Mouse (Mus musculus) neural tube, embryonic 12.5 days (tissue): ENCODE data around the gene Sugp2. TPM values are rescaled to one million over a fixed set of nuclear protein-coding genes. Genes with fewer than 3 reads are reported as not detected.
"Not testable (repeated sequence)": the region's sequence is repeated elsewhere in the genome, so short reads cannot be mapped to it uniquely, and the experiment has no call there.

ENCODE experiments used
- ATAC-seq: fragments of 200-750 bp; cut with Nextera tagmentation; 2 replicates; pipeline ENCODE4 v1.8.0; 2017; ENCODE audit warnings: low read depth, mild to moderate bottlenecking, moderate TSS enrichment, moderate library complexity; ENCODE audit not compliant: low FRiP score
- H3K27ac ChIP-seq: fragments of 300-500 bp; sonication (generic); 2 replicates; pipeline ENCODE4 v1.5.1; 2016
- H3K27me3 ChIP-seq: fragments of 300-500 bp; sonication (generic); replicated peaks from 2 replicates; pipeline ENCODE4 v1.6.1; 2016; ENCODE audit warnings: mild to moderate bottlenecking
- H3K36me3 ChIP-seq: fragments of 300-500 bp; sonication (generic); 2 replicates; pipeline ENCODE4 v1.6.1; 2016; ENCODE audit warnings: mild to moderate bottlenecking
- H3K4me1 ChIP-seq: fragments of 300-500 bp; sonication (generic); 2 replicates; pipeline ENCODE4 v1.6.1; 2016
- H3K4me2 ChIP-seq: fragments of 300-500 bp; sonication (generic); replicated peaks from 2 replicates; pipeline ENCODE4 v1.6.1; 2016; ENCODE audit warnings: mild to moderate bottlenecking
- H3K4me3 ChIP-seq: fragments of 300-500 bp; sonication (generic); 2 replicates; pipeline ENCODE4 v1.5.1; 2016
- H3K9ac ChIP-seq: fragments of 300-500 bp; sonication (generic); 2 replicates; pipeline ENCODE4 v1.6.1; 2016; ENCODE audit warnings: mild to moderate bottlenecking
- H3K9me3 ChIP-seq: fragments of 300-500 bp; sonication (generic); 2 replicates; pipeline ENCODE4 v1.6.1; 2016; ENCODE audit warnings: mild to moderate bottlenecking
- WGBS: fragments of 180-500 bp; shearing (Covaris S2); methylation state at CpG from one replicate; pipeline ENCODE4 v1.1.7; 2016; 5-methylcytosine and 5-hydroxymethylcytosine counted together
- polyA plus RNA-seq: library from polyadenylated mRNA; unstranded; fragments of >200 nt; fragmentation: Nextera tagmentation; extraction: Ambion mirVana; gene quantifications from 2 replicates; pipeline ENCODE4 v1.2.1, GENCODE M21; 2016

Gene Sugp2
- polyA plus RNA-seq, 1 experiment from 2014 or later, result 68.0 TPM

DNA sequence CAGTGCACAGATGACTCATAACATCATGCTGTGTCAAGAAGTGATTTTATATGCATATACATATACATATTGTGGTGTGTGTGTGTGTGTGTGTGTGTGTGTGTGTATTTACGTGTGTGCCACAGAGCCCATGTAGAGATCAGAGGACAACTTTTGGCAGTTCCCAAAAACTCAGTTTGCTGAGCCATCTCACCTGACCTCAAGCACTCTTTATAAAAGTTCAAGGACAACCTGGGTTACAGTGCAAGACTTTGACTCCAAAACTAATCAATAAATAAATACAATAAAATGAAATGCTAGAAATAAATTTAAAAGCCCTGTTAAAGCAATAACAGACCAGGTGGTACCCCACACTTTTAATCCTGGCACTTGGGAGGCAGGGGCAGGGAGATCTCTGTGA, 22.8 kb upstream of the Sugp2 start:
- peaks cover 13% of the 10 kb centered on the region for H3K27me3 ChIP-seq
- peak overlapping the region; percentile 50 for H3K4me3 ChIP-seq
- H3K9ac ChIP-seq, result peak overlapping the region; percentile 61; the same call in 1 of the 2 replicates
- no peaks in the 10 kb centered on the region for H3K36me3 ChIP-seq
- no peak overlapping the region for H3K27ac ChIP-seq
- WGBS, result 74% methylated on average over 1 of the region's 1 CpGs
- H3K9me3 ChIP-seq, result no peaks in the 10 kb centered on the region
- H3K4me1 ChIP-seq, result peaks cover 6% of the 10 kb centered on the region
- ATAC-seq, result no peak
- H3K4me2 ChIP-seq, result peak overlapping the region; percentile 90

DNA sequence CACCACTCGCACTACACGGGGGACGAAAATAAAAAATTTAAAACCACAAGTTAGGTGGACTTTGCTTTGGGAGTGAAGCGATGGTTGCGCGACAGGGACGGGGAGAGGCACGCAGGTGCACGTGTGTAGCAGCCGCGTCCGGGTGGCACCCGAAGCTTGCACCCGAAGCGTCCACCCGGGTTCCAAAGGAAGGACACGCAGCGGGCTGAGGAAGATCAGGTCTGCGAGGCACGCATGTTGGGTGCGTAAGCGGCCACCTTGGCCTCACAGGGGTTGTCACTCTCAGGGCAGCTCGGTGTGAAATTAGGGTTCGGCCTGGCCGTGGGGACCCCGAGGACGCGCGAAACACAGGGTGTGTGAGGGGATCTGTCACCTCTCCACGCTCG, 22.3 kb upstream of the Sugp2 start:
- peak overlapping the region; percentile 90 for H3K4me2 ChIP-seq
- H3K9me3 ChIP-seq, result no peaks in the 10 kb centered on the region
- WGBS, result 3% methylated on average over 31 of the region's 31 CpGs
- H3K27ac ChIP-seq, result no peak overlapping the region
- peak; percentile 6; the same call in 1 of the 2 replicates for ATAC-seq
- peak overlapping the region; percentile 50 for H3K4me3 ChIP-seq
- H3K4me1 ChIP-seq, result peaks cover 6% of the 10 kb centered on the region
- peak overlapping the region; percentile 61 for H3K9ac ChIP-seq
- no peaks in the 10 kb centered on the region for H3K36me3 ChIP-seq
- peaks cover 13% of the 10 kb centered on the region for H3K27me3 ChIP-seq

DNA sequence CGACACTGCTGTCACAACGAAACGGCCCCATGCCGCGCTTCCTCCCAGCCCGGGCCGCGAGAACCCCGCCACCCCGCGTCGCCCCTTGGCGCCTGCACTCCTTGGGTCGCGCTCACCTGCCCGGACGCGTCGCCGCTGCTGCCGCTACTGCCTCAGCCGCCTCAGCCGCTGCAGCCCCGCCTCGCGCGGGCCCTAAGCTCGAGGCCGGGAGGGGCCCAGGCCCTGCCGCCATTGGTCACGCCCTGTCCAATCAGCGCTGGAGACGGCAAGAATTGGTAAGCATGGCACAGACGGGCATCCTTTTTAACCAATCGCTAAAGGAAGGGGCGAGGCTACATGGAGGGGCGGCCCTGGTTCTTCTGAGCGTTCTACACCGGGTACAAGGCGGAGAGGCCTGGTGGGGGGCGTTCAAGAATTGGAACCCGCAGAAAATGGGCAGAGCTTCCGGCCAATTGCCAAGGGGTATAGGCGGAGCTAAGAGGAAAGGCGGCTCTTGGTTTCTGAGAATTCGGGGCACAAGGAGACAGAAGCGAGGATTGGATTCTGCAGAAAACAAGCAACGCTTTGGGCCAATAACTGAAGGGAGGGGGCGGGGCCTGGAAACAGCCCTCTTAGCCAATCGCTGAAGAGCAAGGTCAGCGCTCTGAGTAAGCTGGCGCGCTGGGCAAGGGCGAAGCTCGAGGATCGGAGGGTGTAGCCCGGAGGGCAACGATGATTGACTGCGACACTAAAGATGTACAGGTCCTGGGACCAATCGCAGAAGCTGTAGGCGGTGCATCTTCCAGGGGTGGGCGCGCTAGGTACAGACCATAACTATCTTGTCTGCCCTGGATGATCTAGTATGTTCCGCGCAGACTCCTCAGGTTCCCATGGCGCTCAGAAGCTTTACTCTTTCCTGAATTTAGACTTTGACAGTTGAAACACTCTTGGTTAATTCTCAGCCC, 21.6 kb upstream of the Sugp2 start, which contains the start of gene Slc25a42:
Slc25a42 (minus strand) TSS at position 194 of the 944 bp plus-strand sequence.
- H3K4me2 ChIP-seq, result peak within 1 kb of the TSS; percentile 90
- peaks cover 6% of the 10 kb centered on the region for H3K4me1 ChIP-seq
- peak; percentile 99 for ATAC-seq
- WGBS, result under 1% methylated on average over 66 of the region's 66 CpGs
- peak within 1 kb of the TSS; percentile 61 for H3K9ac ChIP-seq
- no peaks in the 10 kb centered on the region for H3K9me3 ChIP-seq
- no peak within 1 kb of the TSS for H3K27ac ChIP-seq
- H3K4me3 ChIP-seq, result peak within 1 kb of the TSS; percentile 50
- peaks cover 13% of the 10 kb centered on the region for H3K27me3 ChIP-seq
- no peaks in the 10 kb centered on the region for H3K36me3 ChIP-seq

DNA sequence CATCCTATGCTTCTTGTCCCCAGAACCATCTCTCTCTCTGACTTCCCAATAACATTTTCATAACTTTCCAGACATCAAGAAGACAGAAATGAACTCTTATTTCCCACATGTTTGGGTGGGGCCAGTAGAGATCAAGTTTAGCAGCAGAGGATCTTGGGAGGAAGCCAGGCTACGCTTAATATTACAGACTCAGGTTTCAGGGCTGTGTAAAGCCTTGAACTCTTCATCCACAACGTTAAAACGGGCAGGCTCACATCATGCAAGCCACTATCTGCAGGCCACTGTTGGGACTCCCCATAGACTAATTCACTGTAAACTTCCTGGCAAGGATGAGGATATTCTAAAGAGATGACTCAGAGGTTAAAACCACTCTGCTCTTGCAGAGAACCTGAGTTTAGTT, 19.6 kb upstream of the Sugp2 start:
- peaks cover 13% of the 10 kb centered on the region for H3K27me3 ChIP-seq
- H3K4me1 ChIP-seq, result peaks cover 6% of the 10 kb centered on the region
- 70% methylated on average over 3 of the region's 3 CpGs for WGBS
- H3K9ac ChIP-seq, result no peak overlapping the region
- no peak overlapping the region for H3K4me3 ChIP-seq
- H3K27ac ChIP-seq, result no peak overlapping the region
- no peak for ATAC-seq
- no peaks in the 10 kb centered on the region for H3K9me3 ChIP-seq
- no peaks in the 10 kb centered on the region for H3K36me3 ChIP-seq
- H3K4me2 ChIP-seq, result no peak overlapping the region

DNA sequence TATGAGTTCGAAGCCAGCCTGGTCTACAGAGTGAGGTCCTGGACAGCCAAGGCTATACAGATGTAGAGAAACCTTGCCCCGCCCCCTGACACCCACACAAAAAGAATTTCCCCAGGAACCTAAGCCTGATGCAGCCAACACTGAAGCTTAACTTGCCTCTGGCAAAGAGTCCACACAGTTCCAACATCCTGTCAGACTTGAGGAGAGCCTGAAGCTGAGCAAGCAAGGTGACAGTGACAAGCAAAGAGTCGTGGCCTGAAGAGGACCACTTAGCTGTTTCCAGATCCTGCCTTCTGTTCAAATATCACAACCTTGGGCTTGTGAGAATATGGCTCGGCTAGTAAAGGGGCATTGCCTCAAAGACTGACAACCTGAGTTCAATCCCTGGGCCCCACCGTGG, 18.9 kb upstream of the Sugp2 start:
- H3K27ac ChIP-seq, result no peak overlapping the region
- H3K4me1 ChIP-seq, result peaks cover 6% of the 10 kb centered on the region
- H3K9ac ChIP-seq, result no peak overlapping the region
- no peak overlapping the region for H3K4me3 ChIP-seq
- ATAC-seq, result no peak
- H3K4me2 ChIP-seq, result no peak overlapping the region
- H3K36me3 ChIP-seq, result no peaks in the 10 kb centered on the region
- no peaks in the 10 kb centered on the region for H3K9me3 ChIP-seq
- H3K27me3 ChIP-seq, result peaks cover 13% of the 10 kb centered on the region
- 73% methylated on average over 5 of the region's 5 CpGs for WGBS

- not testable (repeated sequence) for H3K27ac ChIP-seq, ATAC-seq, H3K4me2 ChIP-seq, H3K9ac ChIP-seq, H3K9me3 ChIP-seq, H3K36me3 ChIP-seq, H3K27me3 ChIP-seq, H3K4me3 ChIP-seq, H3K4me1 ChIP-seq
- 77% methylated on average over 3 of the region's 3 CpGs for WGBS
Observed at GRCm38 (mm10) chr8:70216161-70216560, 17.9 kb upstream of the Sugp2 start.

GRCm38 (mm10) chr8:70216566-70216965, 17.5 kb upstream of the Sugp2 start:
- Histone ChIP-seq H3K9me3 (no peaks in the 10 kb centered on the region), H3K27me3 (0 out of 2 replicates have a peak, but pooled peaks cover 3% of the 10 kb centered on the region), H3K4me3 (no peak overlapping the region), H3K4me2 (no peak overlapping the region), H3K9ac (no peak overlapping the region), H3K36me3 (peaks cover 7% of the 10 kb centered on the region; the same call in 1 of the 2 replicates), H3K27ac (no peak overlapping the region), H3K4me1 (peaks cover 2% of the 10 kb centered on the region)
- WGBS, result 85% methylated on average over 1 of the region's 1 CpGs
- ATAC-seq, result no peak

DNA sequence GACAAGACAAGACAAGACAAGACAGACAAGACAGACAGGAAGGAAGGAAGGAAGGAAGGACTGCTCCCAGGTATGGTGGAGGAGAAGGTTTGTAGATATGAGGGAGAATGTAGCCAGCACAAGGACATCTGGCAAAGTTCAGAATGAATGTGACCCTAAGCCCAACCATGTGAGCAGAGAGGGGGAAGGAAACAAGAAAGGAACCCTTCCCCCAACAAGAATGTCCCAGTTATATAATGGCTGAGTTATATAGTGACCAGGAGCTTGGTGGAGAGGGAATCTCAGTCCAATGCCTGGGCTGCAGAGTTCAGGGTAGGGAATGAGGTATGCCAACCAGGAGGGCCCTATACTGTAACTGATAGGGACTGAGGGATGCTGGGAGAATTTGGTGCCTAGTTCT, 16.6 kb upstream of the Sugp2 start:
- H3K9me3 ChIP-seq, result no peaks in the 10 kb centered on the region
- no peak overlapping the region for H3K4me3 ChIP-seq
- H3K36me3 ChIP-seq, result peaks cover 16% of the 10 kb centered on the region
- H3K27ac ChIP-seq, result no peak overlapping the region
- no peak overlapping the region for H3K4me2 ChIP-seq
- ATAC-seq, result no peak
- H3K27me3 ChIP-seq, result 0 out of 2 replicates have a peak, but pooled peaks cover 3% of the 10 kb centered on the region
- H3K4me1 ChIP-seq, result no peaks in the 10 kb centered on the region; the same call in 1 of the 2 replicates
- H3K9ac ChIP-seq, result no peak overlapping the region

- Histone ChIP-seq H3K4me3 (no peak overlapping the region), H3K36me3 (peaks cover 32% of the 10 kb centered on the region), H3K27ac (no peak overlapping the region), H3K9ac (no peak overlapping the region), H3K4me2 (no peak overlapping the region), H3K9me3 (no peaks in the 10 kb centered on the region), H3K27me3 (0 out of 2 replicates have a peak, but pooled peaks cover 3% of the 10 kb centered on the region), H3K4me1 (no peaks in the 10 kb centered on the region)
- no peak for ATAC-seq
- WGBS, result 67% methylated on average over 5 of the region's 5 CpGs
Observed at GRCm38 (mm10) chr8:70219107-70219684, 14.8 kb upstream of the Sugp2 start.

DNA sequence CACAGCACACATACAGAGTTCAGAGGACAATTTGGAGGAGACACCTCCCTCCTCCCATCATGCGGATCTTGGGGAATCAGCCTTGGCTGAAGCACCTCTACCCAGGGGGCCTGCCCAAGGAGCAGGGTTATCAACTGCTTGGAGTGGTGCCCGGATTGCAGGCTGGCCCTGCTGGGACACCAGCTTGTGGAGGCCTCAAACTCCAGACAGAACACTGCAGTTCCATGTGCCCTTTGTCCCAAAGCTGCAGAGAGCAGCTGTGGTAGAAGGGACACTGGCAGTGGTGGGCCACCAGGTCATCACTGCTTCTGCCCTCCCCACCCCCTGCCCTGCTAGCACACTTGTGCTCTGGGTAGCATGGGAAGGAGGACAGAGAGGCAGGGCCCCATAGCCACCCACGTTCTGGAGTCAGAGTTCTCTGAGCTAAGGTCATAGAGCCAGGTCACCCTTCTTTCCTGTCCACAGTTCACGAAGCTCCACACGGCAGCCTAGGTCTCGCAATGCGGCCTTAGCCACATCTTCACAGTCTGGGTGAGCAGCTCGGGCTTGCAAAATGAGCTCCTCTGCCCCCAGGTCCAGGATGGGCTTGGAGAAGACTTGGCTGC, 13.7 kb upstream of the Sugp2 start:
- no peak overlapping the region for H3K27ac ChIP-seq
- H3K4me3 ChIP-seq, result no peak overlapping the region
- WGBS, result 80% methylated on average over 8 of the region's 8 CpGs
- H3K4me1 ChIP-seq, result no peaks in the 10 kb centered on the region
- H3K9me3 ChIP-seq, result no peaks in the 10 kb centered on the region
- H3K4me2 ChIP-seq, result no peak overlapping the region
- no peak overlapping the region for H3K9ac ChIP-seq
- ATAC-seq, result no peak
- peaks cover 43% of the 10 kb centered on the region for H3K36me3 ChIP-seq
- H3K27me3 ChIP-seq, result 0 out of 2 replicates have a peak, but pooled peaks cover under 1% of the 10 kb centered on the region

DNA sequence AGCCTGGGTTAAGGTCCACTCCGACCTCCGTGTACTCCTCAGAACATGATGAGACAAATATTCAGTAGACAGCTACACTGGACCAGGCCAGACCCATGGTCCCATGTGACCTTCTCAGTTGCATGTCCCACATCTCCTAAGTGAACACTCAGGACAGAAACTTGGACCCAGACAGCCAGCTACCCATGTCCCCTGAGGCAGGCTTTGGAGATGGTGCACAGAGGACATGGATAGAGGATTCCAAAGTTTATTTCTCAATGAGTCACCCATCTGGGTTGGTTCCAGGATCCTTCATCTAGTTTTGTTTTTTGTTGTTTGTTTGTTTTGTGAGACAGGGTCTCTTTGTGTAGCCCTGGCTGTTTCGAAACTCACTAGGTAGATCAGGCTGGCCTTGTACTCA, 13.1 kb upstream of the Sugp2 start:
- Histone ChIP-seq H3K4me1 (no peaks in the 10 kb centered on the region), H3K9me3 (no peaks in the 10 kb centered on the region), H3K4me3 (no peak overlapping the region), H3K36me3 (peaks cover 43% of the 10 kb centered on the region), H3K4me2 (no peak overlapping the region), H3K9ac (no peak overlapping the region), H3K27ac (no peak overlapping the region), H3K27me3 (no peaks in the 10 kb centered on the region)
- WGBS, result 89% methylated on average over 3 of the region's 3 CpGs
- no peak for ATAC-seq

GRCm38 (mm10) chr8:70222041-70222440, 12.0 kb upstream of the Sugp2 start:
- 93% methylated on average over 12 of the region's 12 CpGs for WGBS
- H3K4me3 ChIP-seq, result no peak overlapping the region
- H3K9ac ChIP-seq, result no peak overlapping the region
- no peaks in the 10 kb centered on the region for H3K27me3 ChIP-seq
- no peak overlapping the region for H3K27ac ChIP-seq
- H3K36me3 ChIP-seq, result peaks cover 43% of the 10 kb centered on the region
- ATAC-seq, result no peak
- no peaks in the 10 kb centered on the region for H3K4me1 ChIP-seq
- no peaks in the 10 kb centered on the region for H3K9me3 ChIP-seq
- H3K4me2 ChIP-seq, result no peak overlapping the region
